Mouse (Mus musculus) midbrain, embryonic 14.5 days (tissue): ENCODE measurements at regions not wholly inside any gene's neighbourhood (a gene's known extent, or its start where the extent isn't known, plus 50 kb on each side); places are given as distances from the start of the nearest gene placed in this dataset.

ENCODE experiments used
- ATAC-seq: fragments of 200-750 bp; cut with Nextera tagmentation; 2 replicates; pipeline ENCODE4 v1.8.0; 2017; ENCODE audit warnings: moderate number of reproducible peaks, moderate library complexity; ENCODE audit not compliant: low FRiP score, low TSS enrichment
- DNase-seq: peaks from one replicate; pipeline ENCODE4 v3.0.0-alpha.2; 2015
- H3K27ac ChIP-seq: fragments of 300-500 bp; sonication (generic); replicated peaks from 2 replicates; pipeline ENCODE4 v1.5.1; 2014; ENCODE audit warnings: mild to moderate bottlenecking, low read depth, low read length, moderate library complexity
- H3K27me3 ChIP-seq: fragments of 300-500 bp; sonication (generic); 2 replicates; pipeline ENCODE4 v1.6.1; 2014; ENCODE audit warnings: low read length, control low read depth, mixed read lengths; ENCODE audit not compliant: control insufficient read depth, insufficient read depth
- H3K36me3 ChIP-seq: fragments of 300-500 bp; sonication (generic); 2 replicates; pipeline ENCODE4 v1.6.1; 2014; ENCODE audit warnings: low read length, control low read depth; ENCODE audit not compliant: control insufficient read depth, insufficient read depth
- H3K4me1 ChIP-seq: fragments of 300-500 bp; sonication (generic); 2 replicates; pipeline ENCODE4 v1.6.1; 2014; ENCODE audit warnings: mild to moderate bottlenecking, antibody characterized with exemption, low read length, control low read depth; ENCODE audit not compliant: control insufficient read depth, insufficient read depth
- H3K4me2 ChIP-seq: fragments of 300-500 bp; sonication (generic); 2 replicates; pipeline ENCODE4 v1.6.1; 2014; ENCODE audit warnings: mild to moderate bottlenecking, low read length, moderate library complexity
- H3K4me3 ChIP-seq: fragments of 300-500 bp; sonication (generic); replicated peaks from 2 replicates; pipeline ENCODE4 v1.5.1; 2014; ENCODE audit warnings: low read depth, low read length
- H3K9ac ChIP-seq: fragments of 300-500 bp; sonication (generic); replicated peaks from 2 replicates; pipeline ENCODE4 v1.6.1; 2014; ENCODE audit warnings: mild to moderate bottlenecking, low read length, moderate library complexity
- H3K9me3 ChIP-seq: fragments of 300-500 bp; sonication (generic); 2 replicates; pipeline ENCODE4 v1.6.1; 2016; ENCODE audit warnings: low read length, control low read depth, mixed read lengths; ENCODE audit not compliant: control insufficient read depth
- WGBS: fragments of 180-500 bp; shearing (Covaris S2); extraction: QIAGEN DNeasy Blood & Tissue Kit; methylation state at CpG from one replicate; pipeline ENCODE4 v1.1.7; 2014; 5-methylcytosine and 5-hydroxymethylcytosine counted together

- peaks cover 5% of the 10 kb centered on the region; the same call in 1 of the 2 replicates for H3K4me1 ChIP-seq
- H3K27me3 ChIP-seq = no peaks in the 10 kb centered on the region
- H3K36me3 ChIP-seq = no peaks in the 10 kb centered on the region
- H3K9ac ChIP-seq = no peak overlapping the region
- H3K27ac ChIP-seq = no peak overlapping the region
- DNase-seq (no peak), ATAC-seq (no peak)
- H3K4me2 ChIP-seq = no peak overlapping the region
- H3K9me3 ChIP-seq = no peaks in the 10 kb centered on the region
- 62% methylated on average over 8 of the region's 8 CpGs for WGBS
- no peak overlapping the region for H3K4me3 ChIP-seq
Observed at GRCm38 (mm10) chr8:34727699-34728098, 616.2 kb upstream of the Gm10131 start.

- Histone ChIP-seq H3K4me3 (no peak overlapping the region), H3K4me1 (no peaks in the 10 kb centered on the region), H3K9me3 (no peaks in the 10 kb centered on the region), H3K9ac (no peak overlapping the region), H3K27ac (no peak overlapping the region), H3K4me2 (no peak overlapping the region), H3K36me3 (no peaks in the 10 kb centered on the region), H3K27me3 (no peaks in the 10 kb centered on the region)
- DNase-seq = no peak
- no peak for ATAC-seq
- WGBS = 62% methylated on average over 10 of the region's 10 CpGs
Observed at GRCm38 (mm10) chr8:34726145-34726767, 614.7 kb upstream of the Gm10131 start.

- no peaks in the 10 kb centered on the region for H3K36me3 ChIP-seq
- WGBS = 38% methylated on average over 4 of the region's 4 CpGs
- ATAC-seq (no peak), DNase-seq (no peak)
- no peaks in the 10 kb centered on the region for H3K27me3 ChIP-seq
- no peak overlapping the region for H3K9ac ChIP-seq
- no peak overlapping the region for H3K4me3 ChIP-seq
- H3K4me2 ChIP-seq = no peak overlapping the region
- H3K27ac ChIP-seq = no peak overlapping the region
- H3K4me1 ChIP-seq = no peaks in the 10 kb centered on the region
- no peaks in the 10 kb centered on the region for H3K9me3 ChIP-seq
Observed at GRCm38 (mm10) chr8:34725546-34725945, 614.0 kb upstream of the Gm10131 start.

- Histone ChIP-seq H3K27me3 (no peaks in the 10 kb centered on the region), H3K36me3 (no peaks in the 10 kb centered on the region), H3K4me3 (no peak overlapping the region), H3K27ac (no peak overlapping the region), H3K4me2 (no peak overlapping the region), H3K9ac (no peak overlapping the region), H3K4me1 (no peaks in the 10 kb centered on the region), H3K9me3 (no peaks in the 10 kb centered on the region)
- DNase-seq (no peak), ATAC-seq (no peak)
- WGBS = 80% methylated on average over 23 of the region's 23 CpGs
Observed at GRCm38 (mm10) chr8:34709911-34710733, 598.6 kb upstream of the Gm10131 start.

- Histone ChIP-seq H3K9me3 (no peaks in the 10 kb centered on the region), H3K27me3 (no peaks in the 10 kb centered on the region), H3K9ac (no peak overlapping the region), H3K4me2 (no peak overlapping the region), H3K4me1 (no peaks in the 10 kb centered on the region), H3K27ac (no peak overlapping the region), H3K36me3 (no peaks in the 10 kb centered on the region), H3K4me3 (no peak overlapping the region)
- DNase-seq (no peak), ATAC-seq (no peak)
- WGBS = 73% methylated on average over 11 of the region's 11 CpGs
Observed at GRCm38 (mm10) chr8:34709316-34709715, 597.8 kb upstream of the Gm10131 start.

GRCm38 (mm10) chr8:34703351-34703750, 591.8 kb upstream of the Gm10131 start:
- no peaks in the 10 kb centered on the region for H3K9me3 ChIP-seq
- H3K4me2 ChIP-seq = no peak overlapping the region
- H3K27me3 ChIP-seq = no peaks in the 10 kb centered on the region
- ATAC-seq = peak; percentile 43; the same call in 1 of the 2 replicates
- no peak overlapping the region for H3K4me3 ChIP-seq
- H3K9ac ChIP-seq = no peak overlapping the region
- H3K36me3 ChIP-seq = no peaks in the 10 kb centered on the region
- DNase-seq = no peak
- H3K27ac ChIP-seq = no peak overlapping the region
- 15% methylated on average over 8 of the region's 8 CpGs for WGBS
- no peaks in the 10 kb centered on the region for H3K4me1 ChIP-seq

GRCm38 (mm10) chr8:34702806-34703205, 591.3 kb upstream of the Gm10131 start:
- Histone ChIP-seq H3K9ac (no peak overlapping the region), H3K4me2 (no peak overlapping the region), H3K27ac (no peak overlapping the region), H3K4me3 (no peak overlapping the region), H3K9me3 (no peaks in the 10 kb centered on the region), H3K4me1 (no peaks in the 10 kb centered on the region), H3K27me3 (no peaks in the 10 kb centered on the region), H3K36me3 (no peaks in the 10 kb centered on the region)
- DNase-seq (no peak), ATAC-seq (no peak)
- WGBS = 90% methylated on average over 2 of the region's 2 CpGs

- Histone ChIP-seq H3K27me3 (no peaks in the 10 kb centered on the region), H3K4me3 (no peak overlapping the region), H3K9me3 (no peaks in the 10 kb centered on the region), H3K27ac (no peak overlapping the region), H3K4me2 (no peak overlapping the region), H3K4me1 (no peaks in the 10 kb centered on the region), H3K36me3 (no peaks in the 10 kb centered on the region), H3K9ac (no peak overlapping the region)
- DNase-seq (peak; percentile 42), ATAC-seq (no peak)
- 58% methylated on average over 4 of the region's 4 CpGs for WGBS
Observed at GRCm38 (mm10) chr8:34699015-34699414, 587.5 kb upstream of the Gm10131 start.

GRCm38 (mm10) chr8:34696365-34696764, 584.8 kb upstream of the Gm10131 start:
- Histone ChIP-seq H3K9ac (no peak overlapping the region), H3K4me3 (no peak overlapping the region), H3K4me1 (no peaks in the 10 kb centered on the region), H3K27ac (no peak overlapping the region), H3K9me3 (no peaks in the 10 kb centered on the region), H3K4me2 (no peak overlapping the region), H3K27me3 (no peaks in the 10 kb centered on the region), H3K36me3 (no peaks in the 10 kb centered on the region)
- DNase-seq (no peak), ATAC-seq (no peak)
- WGBS = 89% methylated on average over 12 of the region's 12 CpGs
